Mouse (Mus musculus) kidney, adult 2 months (tissue): Measurements from ENCODE around the gene Smg6. TPM values are rescaled to one million over a fixed set of nuclear protein-coding genes. Genes with fewer than 3 reads are reported as not detected.
A peak's percentile ranks its signal among the peaks of the same experiment; 100 is the strongest.

Experiments
- DNase-seq: peaks from one replicate; pipeline ENCODE4 v3.0.0; 2021
- H3K27ac ChIP-seq: fragments of 200-500 bp; 2 replicates; pipeline ENCODE4 v1.5.1; 2012; ENCODE audit warnings: low read depth, low read length, control low read depth, inconsistent platforms; ENCODE audit not compliant: insufficient read depth
- H3K27me3 ChIP-seq: fragments of 200-500 bp; replicated peaks from 2 replicates; pipeline ENCODE4 v1.6.1; 2012; ENCODE audit warnings: mild to moderate bottlenecking, moderate library complexity, low read length, inconsistent platforms; ENCODE audit not compliant: control insufficient read depth, insufficient read depth
- H3K36me3 ChIP-seq: fragments of 200-500 bp; 2 replicates; pipeline ENCODE4 v1.6.1; 2012; ENCODE audit warnings: mild to moderate bottlenecking, moderate library complexity, low read length, inconsistent platforms; ENCODE audit not compliant: control insufficient read depth, insufficient read depth
- H3K4me1 ChIP-seq: fragments of 200-500 bp; 2 replicates; pipeline ENCODE4 v1.6.1; 2011; ENCODE audit warnings: low read length; ENCODE audit not compliant: control insufficient read depth, insufficient read depth
- H3K4me3 ChIP-seq: fragments of 200-500 bp; 2 replicates; pipeline ENCODE4 v1.5.1; 2011; ENCODE audit warnings: mild to moderate bottlenecking, low read depth, low read length, control low read depth; ENCODE audit not compliant: insufficient read depth
- CTCF ChIP-seq: fragments of 200-500 bp; conservative IDR thresholded peaks from 2 replicates; pipeline ENCODE4 v1.5.1; 2011; ENCODE audit warnings: low read depth, mild to moderate bottlenecking, control low read depth, low read length, moderate library complexity, mixed read lengths; ENCODE audit not compliant: insufficient read depth, insufficient read length
- POLR2A ChIP-seq: fragments of 200-500 bp; IDR thresholded peaks from one replicate; pipeline ENCODE4 v1.6.1; 2011; ENCODE audit warnings: low read depth, low read length, control low read depth
- WGBS: fragments of 180-500 bp; shearing (Covaris S2); methylation state at CpG from one replicate; pipeline ENCODE4 v1.1.7; 2018; 5-methylcytosine and 5-hydroxymethylcytosine counted together
- polyA plus RNA-seq: library from polyadenylated mRNA; depleted of rRNA; stranded (reverse); fragments of >200 nt; gene quantifications from 2 replicates; pipeline ENCODE4 v1.2.3, GENCODE M21; 2012

Smg6 gene
- polyA plus RNA-seq, 1 experiment: 35.2 TPM

GRCm38 (mm10) chr11:74927236-74927725 lies 1.7 kb downstream of the Smg6 start:
- TF ChIP-seq CTCF (no peak), POLR2A (no peak)
- peak overlapping the region; percentile 51 for H3K27ac ChIP-seq
- H3K4me3 ChIP-seq: no peak overlapping the region
- peak; percentile 16 for DNase-seq
- peaks cover 5% of the 10 kb centered on the region; the same call in 1 of the 2 replicates for H3K4me1 ChIP-seq
- H3K36me3 ChIP-seq: no peaks in the 10 kb centered on the region
- no peaks in the 10 kb centered on the region for H3K27me3 ChIP-seq
- 80% methylated on average over 2 of the region's 2 CpGs for WGBS

- TF ChIP-seq CTCF (no peak), POLR2A (no peak)
- peak; percentile 75 for DNase-seq
- Histone ChIP-seq H3K27ac (peak overlapping the region; percentile 27; the same call in 1 of the 2 replicates), H3K4me1 (peaks cover 2% of the 10 kb centered on the region; the same call in 1 of the 2 replicates), H3K4me3 (no peak overlapping the region), H3K36me3 (peaks cover 3% of the 10 kb centered on the region; the same call in 1 of the 2 replicates), H3K27me3 (no peaks in the 10 kb centered on the region)
- WGBS: 51% methylated on average over 4 of the region's 4 CpGs
Observed at GRCm38 (mm10) chr11:74929111-74929510, 3.5 kb downstream of the Smg6 start.

GRCm38 (mm10) chr11:74930391-74930790 lies 4.8 kb downstream of the Smg6 start:
- H3K4me1 ChIP-seq: peaks cover 2% of the 10 kb centered on the region; the same call in 1 of the 2 replicates
- H3K27ac ChIP-seq: no peak overlapping the region
- no peaks in the 10 kb centered on the region for H3K27me3 ChIP-seq
- WGBS: 89% methylated on average over 7 of the region's 7 CpGs
- H3K4me3 ChIP-seq: no peak overlapping the region
- TF ChIP-seq CTCF: no peak
- no peak for TF ChIP-seq POLR2A
- no peak for DNase-seq
- peaks cover 9% of the 10 kb centered on the region for H3K36me3 ChIP-seq

GRCm38 (mm10) chr11:74946348-74946747 lies 20.7 kb downstream of the Smg6 start:
- TF ChIP-seq POLR2A: no peak
- no peak for TF ChIP-seq CTCF
- H3K27ac ChIP-seq: no peak overlapping the region
- H3K4me3 ChIP-seq: no peak overlapping the region
- peak; percentile 58 for DNase-seq
- 71% methylated on average over 3 of the region's 3 CpGs for WGBS
- H3K36me3 ChIP-seq: peaks cover 3% of the 10 kb centered on the region
- no peaks in the 10 kb centered on the region; the same call in 1 of the 2 replicates for H3K4me1 ChIP-seq
- no peaks in the 10 kb centered on the region for H3K27me3 ChIP-seq

GRCm38 (mm10) chr11:74954901-74955300 lies 29.3 kb downstream of the Smg6 start:
- Histone ChIP-seq H3K36me3 (no peaks in the 10 kb centered on the region), H3K4me1 (peaks cover 6% of the 10 kb centered on the region; the same call in 1 of the 2 replicates), H3K4me3 (no peak overlapping the region), H3K27me3 (no peaks in the 10 kb centered on the region), H3K27ac (peak overlapping the region; percentile 51)
- DNase-seq: peak; percentile 78
- no peak for TF ChIP-seq CTCF
- TF ChIP-seq POLR2A: no peak

- Histone ChIP-seq H3K4me1 (peaks cover 6% of the 10 kb centered on the region; the same call in 1 of the 2 replicates), H3K36me3 (no peaks in the 10 kb centered on the region), H3K27ac (no peak overlapping the region), H3K27me3 (no peaks in the 10 kb centered on the region), H3K4me3 (no peak overlapping the region)
- TF ChIP-seq CTCF (no peak), POLR2A (no peak)
- no peak for DNase-seq
Observed at GRCm38 (mm10) chr11:74956006-74956405, 30.4 kb downstream of the Smg6 start.

- TF ChIP-seq POLR2A (no peak), CTCF (no peak)
- Histone ChIP-seq H3K27me3 (no peaks in the 10 kb centered on the region), H3K4me1 (peaks cover 6% of the 10 kb centered on the region; the same call in 1 of the 2 replicates), H3K36me3 (no peaks in the 10 kb centered on the region), H3K27ac (no peak overlapping the region), H3K4me3 (no peak overlapping the region)
- DNase-seq: no peak
- WGBS: 83% methylated on average over 2 of the region's 2 CpGs
Observed at GRCm38 (mm10) chr11:74957600-74957999, 32.0 kb downstream of the Smg6 start.
